Mouse (Mus musculus) liver, adult (tissue): ENCODE data around the gene Kcnv2.

ENCODE experiments used
- GATA4 ChIP-seq: IDR thresholded peaks from 2 replicates; pipeline ENCODE4 v1.6.1; 2014; ENCODE audit warnings: mild to moderate bottlenecking, low read length; ENCODE audit not compliant: insufficient replicate concordance

The Kcnv2 gene

DNA sequence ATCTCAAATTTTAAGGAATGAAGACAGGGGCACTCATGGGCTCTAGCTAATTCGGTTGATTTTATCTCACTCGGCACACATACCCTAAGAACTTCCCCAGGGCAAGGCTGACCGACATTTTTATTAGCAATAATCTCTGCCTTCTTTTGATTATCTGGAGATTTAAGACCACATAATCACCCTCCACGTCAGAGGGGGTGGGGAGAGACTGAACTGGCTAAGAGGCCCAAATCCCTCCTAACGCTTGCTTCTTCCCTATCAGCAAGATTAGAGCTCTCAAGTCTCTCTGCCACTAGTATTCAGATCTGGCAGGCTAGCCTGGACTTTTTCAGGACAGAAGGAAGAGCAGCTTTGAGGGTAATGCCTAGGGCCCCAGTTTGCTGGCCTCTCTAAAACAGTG is at the start of gene Kcnv2:
Kcnv2 (plus strand) TSS at position 308 of the 400 bp plus-strand sequence.
- no peak for TF ChIP-seq GATA4

DNA sequence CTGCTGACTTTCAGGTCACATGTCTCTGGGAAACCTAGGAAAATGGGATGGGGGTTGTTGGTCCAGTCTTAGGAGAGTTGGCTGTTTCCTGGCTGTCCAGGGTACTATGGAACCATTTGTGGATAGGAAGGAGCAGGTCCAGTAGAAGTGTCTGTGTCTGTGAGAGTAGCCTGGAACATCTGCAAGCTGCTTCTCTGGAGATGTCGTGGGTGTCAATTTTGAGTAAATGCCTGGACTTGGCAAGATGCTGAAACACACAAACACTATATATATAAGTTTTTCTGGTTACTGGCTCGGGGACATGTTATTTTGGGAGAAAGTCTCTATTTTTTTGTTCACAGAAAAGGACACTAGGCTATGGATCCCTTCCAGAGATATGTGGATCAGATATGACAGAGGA is 49.0 kb upstream of the Kcnv2 start:
- TF ChIP-seq GATA4, result no peak

DNA sequence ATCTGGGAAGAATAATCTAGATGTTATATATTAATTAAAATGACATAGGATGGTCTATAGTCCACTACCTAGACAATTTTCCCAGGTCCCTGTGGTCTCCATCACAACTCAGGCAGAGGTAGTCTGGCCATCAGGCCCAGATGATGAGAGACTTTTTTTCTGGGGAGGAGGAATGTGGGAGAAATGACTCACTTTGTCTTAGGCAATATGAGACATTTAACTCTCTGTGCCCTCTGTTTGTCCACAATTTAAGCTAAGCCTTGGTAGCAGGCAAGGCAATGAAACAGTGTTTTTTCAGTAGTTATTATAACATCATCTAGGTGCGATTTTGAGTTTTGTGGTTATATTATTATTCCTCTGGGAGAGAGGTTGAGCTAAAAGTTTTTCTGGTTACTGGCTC is 48.0 kb upstream of the Kcnv2 start:
- TF ChIP-seq GATA4, result no peak

DNA sequence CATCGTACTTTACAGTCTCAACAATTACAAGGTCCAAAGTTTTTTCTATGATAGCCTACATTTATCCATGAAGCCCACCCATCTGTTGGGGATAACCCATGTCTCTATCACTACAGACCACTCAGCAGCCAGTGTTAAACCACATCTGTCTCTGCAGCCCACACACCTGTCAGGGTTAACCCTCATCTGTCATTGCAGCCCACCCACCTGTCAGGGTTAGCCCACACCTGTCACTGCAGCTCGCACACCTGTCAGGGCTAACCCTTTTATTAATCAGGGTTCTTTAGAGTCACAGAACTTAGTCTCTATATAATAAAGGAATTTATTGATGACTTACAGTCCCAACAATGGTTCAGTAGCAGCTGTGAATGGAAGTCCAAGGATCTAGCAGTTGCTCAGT is 43.2 kb upstream of the Kcnv2 start:
- no peak for TF ChIP-seq GATA4

DNA sequence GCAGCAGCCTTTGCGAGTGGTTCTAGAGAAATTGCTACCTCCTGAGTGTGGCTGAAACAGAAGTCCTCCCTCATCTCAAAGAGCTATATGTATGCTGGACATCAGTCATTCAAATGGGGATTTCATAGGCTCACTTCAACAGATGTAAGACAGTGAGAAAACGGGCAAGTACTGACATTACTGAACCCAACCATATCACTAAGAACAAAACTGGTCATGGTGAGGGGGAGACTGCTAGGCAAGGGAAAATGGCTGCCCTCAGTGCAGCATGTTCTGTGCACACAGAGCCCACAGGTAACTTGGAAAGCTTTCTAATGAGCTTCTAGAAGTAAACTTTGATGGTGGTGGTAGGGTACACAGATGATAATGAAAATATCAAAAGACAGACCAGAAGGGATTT is 12.3 kb upstream of the Kcnv2 start:
- no peak for TF ChIP-seq GATA4

DNA sequence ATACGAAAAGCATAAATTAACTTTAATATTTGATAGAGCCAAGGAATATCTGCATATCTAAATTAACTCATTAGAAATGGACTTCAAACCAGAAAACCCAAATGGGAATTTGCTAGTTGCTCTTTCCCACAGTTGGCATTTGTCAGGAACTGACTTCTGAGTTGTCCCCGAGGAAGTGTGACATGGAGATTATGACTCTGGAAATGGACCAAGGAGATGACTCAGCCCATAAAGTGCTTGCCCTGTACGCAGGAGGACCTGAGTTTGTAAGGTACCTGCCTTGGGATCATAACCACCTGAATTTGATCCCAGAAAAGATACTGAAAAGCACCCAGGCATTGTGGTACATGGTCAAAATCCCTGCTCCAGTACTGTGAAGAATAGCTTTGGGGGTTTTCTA is 11.1 kb upstream of the Kcnv2 start:
- no peak for TF ChIP-seq GATA4

DNA sequence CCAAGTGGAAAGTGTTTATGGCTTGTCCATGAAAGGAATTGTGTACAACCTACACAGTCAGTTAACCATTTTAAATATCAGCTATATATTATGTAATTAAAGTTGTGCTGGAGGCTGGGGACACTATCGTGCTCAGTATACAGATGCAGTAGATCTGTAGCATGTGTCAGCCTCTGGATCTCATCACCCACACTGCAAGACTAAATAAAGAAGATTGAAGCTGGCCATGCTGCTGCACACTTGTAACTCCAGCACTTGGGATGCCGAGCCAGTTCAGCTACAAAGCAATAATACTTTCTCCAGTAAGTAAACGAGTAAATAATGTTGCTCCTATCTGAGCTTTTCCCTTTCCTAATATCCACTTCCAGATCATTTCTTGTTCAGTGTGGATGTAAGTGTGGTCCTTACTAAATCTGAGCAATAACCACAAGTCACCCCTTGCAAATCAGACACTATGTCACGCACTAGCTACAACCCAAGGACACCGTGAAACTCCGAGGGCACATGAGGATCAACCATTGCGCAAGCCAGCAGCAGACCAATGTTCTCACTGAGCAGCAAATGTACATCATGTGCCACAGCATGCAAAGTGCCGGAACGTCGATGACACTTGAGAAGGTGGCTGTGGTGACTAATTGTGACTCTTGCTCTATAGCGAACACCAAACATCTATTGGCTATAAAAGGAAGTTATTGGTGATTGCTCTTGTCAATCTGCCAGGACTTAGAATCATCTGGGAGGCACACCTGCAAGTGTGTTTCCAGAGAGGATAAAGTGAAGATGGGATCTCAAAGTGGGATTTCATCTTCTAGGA is 9.9 kb upstream of the Kcnv2 start:
- TF ChIP-seq GATA4, result no peak

DNA sequence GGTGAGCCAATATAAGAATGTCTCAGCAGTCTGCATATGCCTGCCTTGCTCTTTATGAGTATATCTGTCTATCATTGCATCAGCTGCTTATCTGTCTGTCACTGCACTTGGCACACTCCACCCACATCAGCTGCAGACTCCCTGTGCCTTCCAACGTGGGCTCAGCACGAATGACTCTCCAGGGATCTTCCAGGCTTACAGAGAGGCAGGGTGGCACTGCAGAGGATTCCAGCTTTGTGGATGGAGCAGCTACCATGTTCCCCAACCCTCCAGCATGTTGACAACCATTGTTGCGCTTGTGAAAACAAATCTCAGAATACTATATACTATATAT is 9.3 kb upstream of the Kcnv2 start:
- TF ChIP-seq GATA4, result no peak

DNA sequence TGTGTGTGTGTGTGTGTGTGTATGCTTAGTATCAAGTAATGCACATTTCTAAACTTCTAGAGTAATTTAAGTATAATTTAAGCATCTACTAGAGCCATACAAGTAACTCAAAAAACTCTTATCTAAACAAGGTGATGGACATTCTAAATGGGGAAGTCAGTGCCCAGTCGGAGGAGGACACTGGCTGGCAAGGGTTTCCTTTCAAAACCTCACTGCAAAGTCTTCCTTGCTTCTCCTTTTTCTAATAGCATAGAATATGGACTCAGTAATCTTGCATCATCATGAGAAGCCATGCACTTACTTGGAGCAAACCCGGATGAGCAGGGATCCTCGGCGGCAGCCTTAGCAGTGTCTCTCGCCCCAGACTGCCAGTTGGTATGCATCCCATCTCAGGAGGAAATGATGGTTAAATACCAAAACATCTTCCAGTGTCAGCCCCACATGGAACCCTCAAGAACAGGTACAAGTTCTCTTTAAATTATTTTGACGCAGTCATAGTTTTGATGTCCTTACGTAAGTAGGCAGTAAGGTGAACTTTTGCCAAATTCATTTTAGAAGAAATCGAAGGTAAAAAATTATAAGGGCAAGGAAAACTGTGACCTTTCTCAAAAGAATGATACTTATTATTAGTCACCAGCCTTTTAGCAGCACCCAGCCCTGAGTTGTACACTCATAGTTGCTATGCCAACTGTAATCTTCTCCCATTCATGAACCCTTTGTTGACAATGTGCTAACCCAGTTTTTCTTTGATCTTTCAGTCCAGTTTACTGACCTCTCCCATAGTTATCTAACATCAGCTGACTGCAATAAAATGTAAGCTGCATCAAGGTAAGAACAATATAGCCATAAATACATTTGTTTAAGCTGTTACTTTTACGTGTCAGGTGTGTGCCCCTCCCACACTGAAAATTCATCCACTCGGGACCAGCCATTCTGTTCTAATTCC is 5.8 kb upstream of the Kcnv2 start:
- TF ChIP-seq GATA4, result no peak

DNA sequence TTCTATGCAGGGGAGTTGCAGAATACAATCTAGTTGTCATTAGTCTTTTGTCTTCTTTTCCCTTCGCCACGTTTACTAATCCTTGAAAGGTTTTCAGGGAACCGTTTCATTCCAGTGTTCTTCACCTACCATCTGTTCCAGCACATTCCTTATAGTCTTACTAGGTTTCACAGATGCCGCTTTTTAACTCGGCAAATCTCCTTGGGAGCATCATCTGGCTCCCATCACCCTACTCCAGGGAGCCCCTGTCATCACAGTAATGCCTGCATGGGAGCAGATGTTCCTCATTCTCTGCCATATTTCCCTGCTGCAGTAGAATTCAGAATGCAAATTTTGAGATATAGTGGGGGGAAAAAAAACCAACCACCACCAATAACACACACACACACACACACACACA is 5.1 kb upstream of the Kcnv2 start:
- no peak for TF ChIP-seq GATA4

DNA sequence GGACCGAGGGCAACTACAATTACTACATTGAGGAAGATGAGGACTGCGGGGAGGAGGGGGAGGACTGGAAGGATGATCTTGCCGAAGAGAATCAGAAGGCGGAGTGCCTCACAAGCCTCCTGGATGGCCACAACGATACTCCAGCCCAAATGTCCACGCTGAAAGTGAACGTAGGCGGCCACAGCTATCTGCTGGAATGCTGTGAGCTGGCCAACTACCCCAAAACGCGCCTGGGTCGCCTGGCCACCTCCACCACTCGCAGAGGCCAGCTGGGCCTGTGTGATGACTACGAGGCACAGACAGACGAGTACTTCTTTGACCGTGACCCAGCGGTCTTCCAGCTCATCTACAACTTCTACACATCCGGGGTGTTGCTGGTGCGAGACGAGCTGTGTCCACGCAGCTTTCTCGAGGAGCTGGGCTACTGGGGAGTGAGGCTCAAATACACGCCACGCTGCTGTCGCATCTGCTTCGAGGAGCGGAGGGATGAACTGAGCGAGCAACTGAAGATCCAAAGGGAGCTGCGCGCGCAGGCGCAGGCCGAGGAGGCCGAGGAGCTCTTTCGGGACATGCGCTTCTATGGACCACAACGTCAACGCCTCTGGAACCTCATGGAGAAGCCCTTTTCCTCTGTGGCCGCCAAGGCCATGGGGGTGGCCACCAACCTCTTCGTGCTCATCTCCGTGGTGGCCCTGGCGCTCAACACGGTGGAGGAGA is 681 bp downstream of the Kcnv2 start:
- TF ChIP-seq GATA4, result no peak

DNA sequence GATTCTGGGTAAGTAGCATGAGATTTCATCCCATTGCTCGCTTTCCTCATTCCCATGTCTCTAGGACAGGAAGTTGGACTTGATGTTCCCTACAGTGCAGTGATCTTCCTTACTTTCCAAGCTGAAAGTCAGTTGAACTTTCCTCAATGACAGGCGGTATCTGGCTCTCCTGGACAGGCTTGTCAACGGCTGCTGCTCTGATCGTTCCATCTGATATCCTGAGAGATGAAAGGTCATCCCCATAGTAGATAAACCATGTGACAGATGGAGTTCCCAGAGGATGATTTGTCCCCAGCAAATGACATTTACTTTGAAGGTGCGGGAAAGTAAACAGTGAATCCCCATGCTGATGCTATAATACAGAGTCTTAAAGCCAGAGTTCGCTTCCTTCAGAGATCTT is 3.2 kb downstream of the Kcnv2 start:
- no peak for TF ChIP-seq GATA4

DNA sequence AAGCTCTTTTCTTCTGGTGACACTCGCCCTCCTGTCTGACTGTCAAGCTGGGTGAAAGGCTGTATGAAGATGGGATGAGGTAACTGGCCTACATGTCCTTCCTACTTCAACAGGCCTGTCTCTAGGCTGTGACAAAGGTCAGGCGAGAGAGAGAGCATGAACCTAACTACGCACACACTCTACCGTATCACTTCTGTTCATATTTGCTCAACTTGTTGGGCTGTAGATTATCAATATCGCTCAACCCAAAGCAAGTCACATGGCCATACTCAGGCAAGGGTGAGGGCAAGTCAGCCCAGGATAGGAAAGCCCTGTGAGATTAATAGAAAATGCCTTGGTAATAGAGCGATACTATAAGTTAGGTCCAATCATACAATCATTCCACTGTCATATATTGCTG is 5.2 kb downstream of the Kcnv2 start:
- peak; percentile 60; the same call in 1 of the 2 replicates for TF ChIP-seq GATA4

DNA sequence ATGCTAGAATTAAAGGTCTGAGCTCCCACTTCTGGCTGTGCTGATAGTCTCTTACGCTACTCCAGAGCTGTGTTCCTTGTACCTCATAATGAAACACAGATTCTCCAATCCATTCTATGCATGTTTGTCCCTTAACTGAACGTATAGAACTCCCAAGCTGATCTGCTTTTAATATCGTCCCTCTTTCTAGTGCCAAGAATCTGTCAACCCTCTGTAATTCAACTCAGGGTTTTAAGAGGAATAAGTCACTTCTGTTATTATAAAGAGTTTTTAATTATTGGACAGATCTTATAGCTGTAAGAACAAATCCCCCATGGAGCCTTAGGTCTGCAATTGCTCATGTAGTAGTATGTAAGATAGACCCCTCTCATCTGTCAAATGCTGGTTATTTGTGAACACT is 5.8 kb downstream of the Kcnv2 start:
- no peak for TF ChIP-seq GATA4

DNA sequence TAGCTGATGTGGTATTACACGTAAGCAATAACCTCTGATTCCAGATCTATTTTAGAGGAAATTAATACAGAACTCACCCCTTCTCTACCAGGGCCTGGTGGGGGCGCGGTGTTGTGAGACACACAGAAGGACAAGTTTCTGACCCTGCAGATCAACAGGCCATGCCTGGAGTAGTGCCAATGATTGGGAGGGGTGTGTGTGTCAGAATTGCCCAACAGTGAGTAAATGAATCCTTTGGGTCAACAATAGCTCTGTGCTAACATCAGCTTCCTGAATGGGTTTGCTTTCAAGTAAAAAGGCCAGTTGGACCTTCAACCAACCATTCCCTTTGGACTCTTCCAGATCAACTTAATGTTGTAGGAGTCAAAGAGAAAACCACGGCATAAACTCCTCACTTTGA is 6.3 kb downstream of the Kcnv2 start:
- no peak for TF ChIP-seq GATA4
